Mouse (Mus musculus) bone marrow macrophage, adult 2 months (primary cell): ENCODE results near the gene Notch4. TPM values are rescaled to one million over a fixed set of nuclear protein-coding genes. Genes with fewer than 3 reads are reported as not detected.
A peak's percentile ranks its signal among the peaks of the same experiment; 100 is the strongest.

Experiments used
- H3K27ac ChIP-seq: 2 replicates; pipeline ENCODE4 v1.5.1; 2012; ENCODE audit warnings: low read depth, low read length; ENCODE audit not compliant: insufficient read depth
- H3K4me1 ChIP-seq: 2 replicates; pipeline ENCODE4 v1.6.1; 2012; ENCODE audit warnings: low read length; ENCODE audit not compliant: control insufficient read depth, insufficient read depth
- H3K4me3 ChIP-seq: 2 replicates; pipeline ENCODE4 v1.5.1; 2012; ENCODE audit warnings: mild to moderate bottlenecking, low read length, moderate library complexity; ENCODE audit not compliant: insufficient read depth
- CTCF ChIP-seq: IDR thresholded peaks from 2 replicates; pipeline ENCODE4 v1.5.1; 2012; ENCODE audit warnings: low read depth, mild to moderate bottlenecking, low read length, moderate library complexity
- POLR2A ChIP-seq: IDR thresholded peaks from 2 replicates; pipeline ENCODE4 v1.6.1; 2012; ENCODE audit warnings: mild to moderate bottlenecking, low read depth, low read length, borderline replicate concordance
- polyA plus RNA-seq: library from polyadenylated mRNA; stranded (reverse); fragments of >200 nt; gene quantifications from 2 replicates; pipeline ENCODE4 v1.2.4, GENCODE M21; 2012; ENCODE audit not compliant: missing spikeins, insufficient read depth, insufficient read length

The Notch4 gene
- polyA plus RNA-seq, 1 experiment: 0.78 TPM

GRCm38 (mm10) chr17:34591029-34591993 is 27.2 kb downstream of the Notch4 start, which contains the start of gene Pbx2:
TSS of gene Pbx2 (plus strand) at chr17:34591266.
- TF ChIP-seq POLR2A: no peak
- TF ChIP-seq CTCF: no peak
- Histone ChIP-seq H3K4me1 (peaks cover 17% of the 10 kb centered on the region), H3K4me3 (peak within 1 kb of the TSS; percentile 68), H3K27ac (peak within 1 kb of the TSS; percentile 95)

GRCm38 (mm10) chr17:34591994-34592375 is 27.9 kb downstream of the Notch4 start:
- TF ChIP-seq POLR2A (no peak), CTCF (no peak)
- H3K4me3 ChIP-seq: peak overlapping the region; percentile 68
- peaks cover 13% of the 10 kb centered on the region for H3K4me1 ChIP-seq
- H3K27ac ChIP-seq: peak overlapping the region; percentile 95

GRCm38 (mm10) chr17:34592581-34593549 is 28.8 kb downstream of the Notch4 start:
- TF ChIP-seq POLR2A: no peak
- TF ChIP-seq CTCF: no peak
- Histone ChIP-seq H3K4me3 (peak overlapping the region; percentile 68), H3K27ac (peak overlapping the region; percentile 69), H3K4me1 (peaks cover 13% of the 10 kb centered on the region)

GRCm38 (mm10) chr17:34593752-34594525 is 29.9 kb downstream of the Notch4 start:
- Histone ChIP-seq H3K4me3 (peak overlapping the region; percentile 68), H3K27ac (no peak overlapping the region), H3K4me1 (peaks cover 9% of the 10 kb centered on the region)
- no peak for TF ChIP-seq CTCF
- no peak for TF ChIP-seq POLR2A

GRCm38 (mm10) chr17:34596098-34596497 is 32.0 kb downstream of the Notch4 start:
- peaks cover 2% of the 10 kb centered on the region for H3K4me1 ChIP-seq
- no peak overlapping the region for H3K4me3 ChIP-seq
- TF ChIP-seq POLR2A (no peak), CTCF (no peak)
- no peak overlapping the region for H3K27ac ChIP-seq

- Histone ChIP-seq H3K4me3 (no peak within 1 kb of the TSS), H3K27ac (no peak within 1 kb of the TSS), H3K4me1 (peaks cover 1% of the 10 kb centered on the region; the same call in 1 of the 2 replicates)
- TF ChIP-seq CTCF: no peak
- TF ChIP-seq POLR2A: no peak
These were observed 33.6 kb downstream of the Notch4 start, which contains the start of gene Ager for GRCm38 (mm10) chr17:34597566-34598095. TSS of gene Ager (plus strand) at chr17:34597862.

- TF ChIP-seq POLR2A (no peak), CTCF (no peak)
- Histone ChIP-seq H3K4me3 (no peak overlapping the region), H3K4me1 (peaks cover 5% of the 10 kb centered on the region; the same call in 1 of the 2 replicates), H3K27ac (no peak overlapping the region)
These were observed 35.8 kb downstream of the Notch4 start for GRCm38 (mm10) chr17:34599891-34600290.

- Histone ChIP-seq H3K4me3 (no peak overlapping the region), H3K27ac (no peak overlapping the region), H3K4me1 (peaks cover 8% of the 10 kb centered on the region)
- TF ChIP-seq POLR2A: no peak
- no peak for TF ChIP-seq CTCF
These were observed 37.7 kb downstream of the Notch4 start for GRCm38 (mm10) chr17:34601796-34602195.
